Mouse (Mus musculus) embryonic fibroblast, embryonic 13.5 days (primary cell): Measurements from ENCODE around the gene Irf3.
A peak's percentile ranks its signal among the peaks of the same experiment; 100 is the strongest.

Experiments used
- CTCF ChIP-seq: IDR thresholded peaks from 2 replicates; pipeline ENCODE4 v1.5.1; 2011; ENCODE audit warnings: mild to moderate bottlenecking, control low read depth, low read length, moderate library complexity, borderline replicate concordance; ENCODE audit not compliant: insufficient read depth
- POLR2A ChIP-seq: IDR thresholded peaks from 2 replicates; pipeline ENCODE4 v1.6.1; 2011; ENCODE audit warnings: low read depth, mild to moderate bottlenecking, control low read depth, low read length, moderate library complexity

GRCm38 (mm10) chr7:45024281-45025248 is 27.1 kb downstream of the Irf3 start:
- no peak for TF ChIP-seq CTCF
- TF ChIP-seq POLR2A: 0 out of 2 replicates have a peak, but pooled peaks have one; percentile 32
